Mouse (Mus musculus): Measurements from ENCODE around the gene Rel. TPM values are rescaled to one million over a fixed set of nuclear protein-coding genes. Genes with fewer than 3 reads are reported as not detected.

Rel gene
- total RNA-seq, 2 experiments from 2014 or later = 7.6 to 7.9 TPM

- no peak for DNase-seq (ENCODE audit: low spot score in 2 of 2)
Observed at GRCm38 (mm10) chr11:23746102-23746501, 24.7 kb downstream of the Rel start.

- DNase-seq (ENCODE audit: low spot score in 2 of 2) = no peak
Observed at GRCm38 (mm10) chr11:23744352-23744751, 26.4 kb downstream of the Rel start.

DNA sequence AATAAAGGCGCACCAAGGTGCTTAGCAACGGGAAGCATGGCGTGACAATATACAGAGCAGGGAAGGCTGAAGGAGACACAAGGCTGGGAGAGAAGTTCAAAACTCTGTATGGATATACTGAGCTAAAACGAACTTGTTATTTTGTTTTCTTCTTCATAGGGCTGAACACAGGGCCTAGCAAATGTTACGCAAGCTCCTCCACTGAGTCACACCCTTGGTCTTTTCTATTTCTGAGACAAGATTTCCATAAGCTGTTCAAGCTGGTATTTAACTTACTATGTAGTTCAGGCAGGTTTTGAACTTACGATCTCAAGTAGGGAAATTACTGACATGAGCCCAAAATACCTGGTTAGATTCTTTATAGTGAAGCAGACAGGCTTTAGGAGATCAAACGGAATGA, 29.4 kb downstream of the Rel start:
- DNase-seq (ENCODE audit: low spot score in 2 of 2) = no peak

DNA sequence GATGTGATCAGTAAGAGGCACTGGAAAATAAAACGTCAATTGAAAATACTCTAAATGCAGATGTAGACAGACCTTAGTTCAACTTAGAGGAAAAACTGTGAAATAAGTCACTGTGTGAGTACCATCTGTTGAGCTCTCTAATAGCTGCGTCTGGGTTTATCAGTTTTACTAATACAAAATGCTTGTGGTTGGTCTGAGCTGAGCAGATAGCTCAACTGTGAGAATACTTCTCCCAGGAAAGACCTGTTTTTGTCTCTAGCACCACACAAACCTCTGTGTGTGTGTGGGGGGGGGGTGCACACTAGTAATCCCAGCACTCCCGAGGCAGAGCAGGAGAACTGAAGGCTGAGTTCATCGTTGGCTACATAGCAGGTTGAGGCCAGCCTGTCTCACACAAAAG, 29.9 kb downstream of the Rel start:
- DNase-seq (ENCODE audit: low spot score in 2 of 2) = no peak

- no peak for DNase-seq (ENCODE audit: low spot score in 2 of 2)
Observed at GRCm38 (mm10) chr11:23735820-23736470, 34.8 kb downstream of the Rel start.

DNA sequence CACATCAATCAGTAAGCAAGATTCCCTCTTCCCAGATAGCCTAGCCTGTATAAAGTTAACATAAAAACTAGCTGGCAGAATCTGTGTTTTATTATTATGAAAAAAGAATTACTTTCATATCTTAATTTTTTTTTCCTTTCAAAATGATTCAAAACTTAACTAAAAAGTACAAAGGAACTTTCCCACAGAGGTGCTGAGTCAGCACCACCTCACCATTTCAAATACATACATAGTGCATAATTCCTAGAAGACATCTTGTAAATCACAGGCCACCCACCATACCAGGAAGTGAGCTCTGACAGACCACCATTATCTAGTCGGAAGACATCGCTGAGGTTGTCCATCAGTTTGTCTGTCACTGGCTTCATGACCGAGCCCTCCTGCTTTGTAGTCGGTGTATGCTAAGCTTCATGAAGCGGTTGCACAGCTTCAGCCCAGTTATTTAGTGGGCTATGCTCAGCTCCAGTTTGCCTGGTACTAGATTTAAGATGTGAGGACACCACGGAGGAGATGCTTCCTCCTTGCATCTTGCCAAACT, 36.0 kb downstream of the Rel start:
- DNase-seq (ENCODE audit: low spot score in 2 of 2) = no peak

DNA sequence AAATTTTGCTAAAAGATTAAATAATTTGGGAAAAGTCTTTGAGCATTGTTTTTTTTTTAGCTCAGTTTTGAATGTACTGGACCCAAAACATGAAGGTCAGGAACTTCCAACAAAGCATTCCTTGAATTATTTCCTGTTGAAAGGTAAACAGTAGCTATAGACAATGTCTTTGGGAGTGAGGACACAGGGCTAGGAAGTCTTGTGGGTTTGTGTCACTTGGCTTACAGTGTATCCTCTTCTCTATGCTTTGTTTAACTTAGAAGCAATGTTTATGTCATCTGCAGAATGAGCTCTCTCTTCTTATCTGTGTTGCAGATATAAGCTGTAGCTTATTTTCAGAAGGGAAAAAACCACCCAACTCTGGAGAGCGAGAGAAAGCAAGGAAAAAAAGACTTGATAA, 37.9 kb downstream of the Rel start:
- DNase-seq (ENCODE audit: low spot score in 2 of 2) = no peak

DNA sequence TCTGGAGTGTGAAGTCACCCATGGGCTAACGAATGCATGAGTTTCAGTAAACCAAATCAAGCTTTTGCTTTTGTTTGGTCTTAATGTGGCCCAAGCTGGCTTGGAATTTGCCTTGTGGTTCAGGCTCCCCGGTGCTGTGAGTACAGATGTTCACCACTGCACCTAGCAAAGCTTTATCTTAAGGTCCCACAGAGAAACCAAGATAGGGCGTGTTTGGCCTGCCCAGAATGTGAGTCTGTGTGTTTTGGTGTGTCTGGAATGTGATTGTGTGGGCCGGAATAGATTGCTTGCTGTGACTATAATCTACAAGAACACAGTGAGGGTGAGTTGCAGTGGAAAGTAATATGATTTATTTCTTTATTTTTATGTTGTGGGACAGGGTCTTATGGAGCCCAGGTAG, 40.6 kb downstream of the Rel start:
- DNase-seq (ENCODE audit: low spot score in 2 of 2) = no peak

GRCm38 (mm10) chr11:23728186-23728585, 42.6 kb downstream of the Rel start:
- DNase-seq (ENCODE audit: low spot score in 2 of 2) = no peak

DNA sequence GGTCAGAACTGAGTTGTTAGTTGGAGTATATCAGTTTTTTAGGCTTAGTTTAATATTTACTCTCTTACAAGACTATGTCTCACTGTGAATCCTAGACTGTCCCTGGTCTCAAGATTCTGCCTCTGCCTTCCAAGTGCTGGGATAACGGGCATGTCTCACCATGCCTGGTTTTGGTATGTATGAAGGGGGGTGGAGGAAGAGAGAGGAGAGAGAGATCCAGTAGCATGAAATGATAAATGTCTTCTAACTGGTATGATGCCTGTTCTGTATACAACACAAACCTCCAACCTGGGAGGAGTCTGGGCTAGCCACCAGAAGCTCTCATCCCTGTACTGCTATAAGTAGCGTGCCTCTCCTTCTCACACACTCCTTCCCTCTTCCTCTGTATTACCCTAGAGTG, 44.3 kb downstream of the Rel start:
- DNase-seq (ENCODE audit: low spot score in 2 of 2) = no peak

GRCm38 (mm10) chr11:23725850-23726249, 44.9 kb downstream of the Rel start:
- DNase-seq (ENCODE audit: low spot score in 2 of 2) = no peak

DNA sequence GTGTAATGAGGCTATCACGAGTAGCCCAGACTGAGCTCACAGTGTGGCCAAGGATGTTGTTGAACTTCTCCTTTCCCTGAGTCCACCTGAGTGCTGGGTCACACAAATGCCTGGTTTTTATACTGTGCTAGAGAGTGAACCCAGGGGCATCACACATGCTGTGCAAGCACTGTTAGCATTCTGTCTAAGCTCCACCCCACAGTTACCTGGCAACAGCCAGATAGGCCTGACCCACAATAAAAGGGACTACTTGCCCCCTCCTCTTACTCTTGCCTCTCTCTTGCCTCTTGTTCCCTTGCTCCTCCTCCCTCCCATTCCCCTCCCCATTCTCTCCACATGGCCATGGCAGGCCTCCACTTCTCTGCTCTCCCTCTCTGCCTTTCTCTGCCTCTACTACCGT, 48.4 kb downstream of the Rel start:
- DNase-seq (ENCODE audit: low spot score in 2 of 2) = no peak

DNA sequence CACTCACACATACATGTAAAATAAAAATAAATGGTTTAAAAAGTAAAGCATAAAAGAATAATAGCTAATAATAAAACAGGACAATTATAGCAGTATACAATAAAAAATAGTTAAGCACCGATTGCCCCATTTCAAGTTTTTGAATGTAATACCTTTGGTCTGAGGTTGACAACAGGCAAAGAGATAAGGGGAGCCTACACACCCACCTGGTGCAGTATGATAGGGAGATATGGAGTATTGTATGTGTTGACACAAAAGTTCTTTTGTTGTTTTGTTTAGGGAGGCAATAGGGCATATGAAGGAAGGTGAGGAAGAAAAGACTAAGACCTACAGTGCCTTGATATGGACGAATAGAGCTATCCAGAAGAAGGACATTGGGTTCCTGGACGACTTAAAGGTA, 50.9 kb downstream of the Rel start:
- DNase-seq (ENCODE audit: low spot score in 2 of 2) = no peak

DNA sequence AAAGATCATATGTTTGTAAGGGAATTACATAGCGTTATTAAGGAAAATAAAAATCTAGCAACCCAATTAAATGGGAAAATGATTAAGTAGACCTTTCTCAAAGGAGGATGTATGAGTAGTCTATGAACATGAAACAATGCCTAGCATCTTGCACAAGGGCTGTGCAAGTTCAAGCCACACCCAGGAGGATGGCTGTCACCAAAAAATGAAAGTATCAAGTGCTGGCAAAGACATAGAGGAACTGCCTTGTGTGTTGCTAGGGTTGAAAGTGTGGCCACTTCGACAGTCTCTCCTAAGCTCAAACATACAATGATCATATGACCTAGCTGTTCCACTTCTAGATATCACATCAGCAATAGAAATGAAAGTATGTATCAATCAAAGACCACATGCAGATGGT, 51.9 kb downstream of the Rel start:
- no peak for DNase-seq (ENCODE audit: low spot score in 2 of 2)

DNA sequence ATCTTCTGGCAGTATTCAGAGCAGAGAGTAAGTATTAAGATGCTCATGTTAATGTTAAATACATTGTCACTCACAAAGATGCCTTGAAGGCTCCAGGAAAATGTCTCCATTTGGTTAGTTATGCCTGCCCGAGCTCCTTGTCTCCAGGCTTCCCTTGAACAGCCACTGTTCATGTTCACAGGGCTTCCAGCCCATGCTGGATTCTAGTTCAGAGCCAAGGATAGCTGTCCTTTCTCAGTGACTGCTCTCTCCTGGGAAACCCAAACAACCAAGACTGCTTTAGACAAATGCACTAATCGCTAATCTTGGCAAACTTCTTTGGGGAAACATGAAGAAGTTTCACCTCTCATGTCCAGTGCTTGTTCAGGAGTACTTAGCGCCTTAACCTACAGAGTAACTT, 58.5 kb downstream of the Rel start:
- DNase-seq (ENCODE audit: low spot score in 2 of 2) = no peak

DNA sequence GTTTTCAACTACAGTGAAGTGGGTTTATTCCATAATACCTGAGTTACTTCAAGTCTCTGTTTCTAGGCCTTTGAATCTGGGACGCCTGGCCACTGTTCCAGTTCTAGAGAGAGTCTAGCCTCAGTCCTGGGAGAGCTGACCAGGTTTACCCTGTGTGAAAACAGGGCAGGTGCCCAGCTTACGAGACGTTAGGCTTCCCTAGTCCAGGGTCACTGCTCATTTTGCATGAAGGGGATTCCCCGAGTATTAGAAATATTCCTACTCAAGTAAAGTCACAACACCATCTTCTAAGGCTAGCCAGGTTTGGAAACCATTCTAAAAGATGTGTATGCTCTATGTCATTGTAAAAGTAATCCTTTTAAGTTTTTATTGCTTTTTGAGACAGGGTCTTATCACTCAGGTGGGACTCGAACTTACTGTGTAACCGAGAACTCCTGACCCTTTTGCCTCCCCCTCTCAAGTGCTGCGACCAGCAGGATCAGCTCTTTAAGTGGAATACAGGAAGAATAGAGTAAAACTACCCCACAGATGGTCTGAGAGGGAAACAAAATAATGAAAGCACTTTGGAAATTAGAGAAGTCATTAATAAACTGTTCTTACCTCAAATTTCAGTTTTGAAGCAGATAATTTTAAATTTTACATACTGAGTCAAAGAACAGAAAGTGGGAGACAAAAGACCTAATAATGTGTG, 66.0 kb downstream of the Rel start:
- DNase-seq (ENCODE audit: low spot score in 2 of 2) = no peak

GRCm38 (mm10) chr11:23701831-23702230, 68.9 kb downstream of the Rel start:
- no peak for DNase-seq (ENCODE audit: low spot score in 2 of 2)

- DNase-seq (ENCODE audit: low spot score in 2 of 2) = no peak
Observed at GRCm38 (mm10) chr11:23699414-23700095, 71.2 kb downstream of the Rel start.

DNA sequence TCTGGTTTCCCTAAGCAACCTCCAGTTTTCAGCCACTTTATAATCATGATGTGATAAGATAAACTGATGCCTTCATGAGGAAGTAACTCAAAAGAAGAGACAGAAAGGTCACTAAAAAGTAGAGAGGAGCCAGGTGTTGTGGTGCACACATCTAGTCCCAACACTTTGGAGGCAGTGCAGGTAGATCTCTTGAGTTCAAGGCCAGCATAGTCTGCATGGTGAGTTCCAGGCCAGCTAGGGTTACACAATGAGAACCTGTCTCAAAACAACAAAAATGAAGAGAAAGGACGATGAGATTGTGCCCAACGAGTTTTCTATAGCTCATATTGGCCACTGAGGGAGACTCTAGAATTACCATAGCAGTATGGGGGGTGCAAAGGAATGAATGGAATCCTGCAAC, 72.2 kb downstream of the Rel start:
- DNase-seq (ENCODE audit: low spot score in 2 of 2) = no peak

GRCm38 (mm10) chr11:23695847-23696246, 74.9 kb downstream of the Rel start:
- DNase-seq (ENCODE audit: low spot score in 2 of 2) = no peak

DNA sequence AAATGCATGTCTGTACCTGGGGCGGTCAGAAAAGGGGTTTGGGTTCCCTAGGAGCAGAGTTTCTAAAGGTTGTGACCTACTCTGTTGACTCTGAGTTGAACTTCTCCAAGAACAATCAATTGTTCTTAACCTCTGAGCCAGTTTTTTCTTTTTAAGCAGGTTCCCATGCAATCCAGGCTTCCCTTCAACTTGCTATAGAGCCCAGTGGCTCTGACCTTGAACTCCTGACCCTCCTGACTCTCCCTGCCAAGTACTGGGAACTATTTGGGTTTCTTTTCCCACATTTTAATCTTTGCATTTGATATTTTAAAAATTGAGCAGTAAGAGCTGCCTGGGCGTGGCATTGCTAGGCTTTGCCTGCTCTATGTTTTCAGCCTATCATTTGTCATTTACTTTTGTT, 77.5 kb downstream of the Rel start:
- no peak for DNase-seq (ENCODE audit: low spot score in 2 of 2)

GRCm38 (mm10) chr11:23688060-23688459, 82.7 kb downstream of the Rel start:
- no peak for DNase-seq (ENCODE audit: low spot score in 2 of 2)

Measured in adrenal gland, adult 18-20 months (tissue).